Mouse (Mus musculus): ENCODE results near the gene Cox6b1.

- no peak for TF ChIP-seq POLR2A (IDR thresholded peaks at IDR 0.05; ENCODE audit: insufficient read depth, low read depth, low read length)
- no peak for TF ChIP-seq CTCF (IDR thresholded peaks at IDR 0.05)
Measured at GRCm38 (mm10) chr7:30587842-30588667, 37.9 kb downstream of the Cox6b1 start.
